Mouse (Mus musculus): ENCODE data around the gene Tsc22d3. TPM values are rescaled to one million over a fixed set of nuclear protein-coding genes. Genes with fewer than 3 reads are reported as not detected.
"Not testable (repeated sequence)": the region's sequence is repeated elsewhere in the genome, so short reads cannot be mapped to it uniquely, and the experiment has no call there.

Gene Tsc22d3
- total RNA-seq, 2 experiments from 2014 or later = 89.8 to 171 TPM

GRCm38 (mm10) chrX:140567711-140568407 lies 32.6 kb downstream of the Tsc22d3 start:
- DNase-seq = peak; percentile 39

GRCm38 (mm10) chrX:140565759-140566158 lies 34.7 kb downstream of the Tsc22d3 start:
- DNase-seq = no peak

- DNase-seq = peak; percentile 17
Measured at GRCm38 (mm10) chrX:140565212-140565611, 35.2 kb downstream of the Tsc22d3 start.

GRCm38 (mm10) chrX:140564777-140565176 lies 35.7 kb downstream of the Tsc22d3 start:
- peak; percentile 75 for DNase-seq

- DNase-seq = peak; percentile 80
Measured at GRCm38 (mm10) chrX:140558176-140558844, 42.1 kb downstream of the Tsc22d3 start.

- DNase-seq = no peak
Measured at GRCm38 (mm10) chrX:140555965-140556364, 44.5 kb downstream of the Tsc22d3 start.

- no peak for DNase-seq
Measured at GRCm38 (mm10) chrX:140555423-140555822, 45.0 kb downstream of the Tsc22d3 start.

GRCm38 (mm10) chrX:140547660-140548419 lies 52.6 kb downstream of the Tsc22d3 start:
- no peak for DNase-seq

GRCm38 (mm10) chrX:140544737-140545136 lies 55.7 kb downstream of the Tsc22d3 start:
- peak; percentile 73 for DNase-seq

- DNase-seq = peak; percentile 84
Measured at GRCm38 (mm10) chrX:140542938-140543673, 57.4 kb downstream of the Tsc22d3 start.

- DNase-seq = peak; percentile 69
Measured at GRCm38 (mm10) chrX:140542474-140542845, 58.0 kb downstream of the Tsc22d3 start.

- DNase-seq = peak; percentile 40
Measured at GRCm38 (mm10) chrX:140541711-140542473, 58.6 kb downstream of the Tsc22d3 start.

GRCm38 (mm10) chrX:140540500-140541114 lies 59.9 kb downstream of the Tsc22d3 start:
- no peak for DNase-seq

GRCm38 (mm10) chrX:140539831-140540230 lies 60.6 kb downstream of the Tsc22d3 start:
- not testable (repeated sequence) for DNase-seq

GRCm38 (mm10) chrX:140539111-140539680 lies 61.3 kb downstream of the Tsc22d3 start:
- DNase-seq = no peak

- DNase-seq = no peak
Measured at GRCm38 (mm10) chrX:140538649-140539048, 61.8 kb downstream of the Tsc22d3 start.

- peak; percentile 20 for DNase-seq
Measured at GRCm38 (mm10) chrX:140537662-140538061, 62.8 kb downstream of the Tsc22d3 start.

- DNase-seq = no peak
Measured at GRCm38 (mm10) chrX:140535487-140535886, 65.0 kb downstream of the Tsc22d3 start.

GRCm38 (mm10) chrX:140534306-140534705 lies 66.2 kb downstream of the Tsc22d3 start:
- DNase-seq = no peak

GRCm38 (mm10) chrX:140532325-140532724 lies 68.1 kb downstream of the Tsc22d3 start:
- DNase-seq = no peak

GRCm38 (mm10) chrX:140531356-140531755 lies 69.1 kb downstream of the Tsc22d3 start:
- no peak for DNase-seq
